Mouse (Mus musculus) bone marrow macrophage, adult 2 months (primary cell): ENCODE data around the gene Tnrc18.

ENCODE experiments used
- CTCF ChIP-seq: IDR thresholded peaks from 2 replicates; pipeline ENCODE4 v1.5.1; 2012; ENCODE audit warnings: low read depth, mild to moderate bottlenecking, low read length, moderate library complexity
- POLR2A ChIP-seq: IDR thresholded peaks from 2 replicates; pipeline ENCODE4 v1.6.1; 2012; ENCODE audit warnings: mild to moderate bottlenecking, low read depth, low read length, borderline replicate concordance

DNA sequence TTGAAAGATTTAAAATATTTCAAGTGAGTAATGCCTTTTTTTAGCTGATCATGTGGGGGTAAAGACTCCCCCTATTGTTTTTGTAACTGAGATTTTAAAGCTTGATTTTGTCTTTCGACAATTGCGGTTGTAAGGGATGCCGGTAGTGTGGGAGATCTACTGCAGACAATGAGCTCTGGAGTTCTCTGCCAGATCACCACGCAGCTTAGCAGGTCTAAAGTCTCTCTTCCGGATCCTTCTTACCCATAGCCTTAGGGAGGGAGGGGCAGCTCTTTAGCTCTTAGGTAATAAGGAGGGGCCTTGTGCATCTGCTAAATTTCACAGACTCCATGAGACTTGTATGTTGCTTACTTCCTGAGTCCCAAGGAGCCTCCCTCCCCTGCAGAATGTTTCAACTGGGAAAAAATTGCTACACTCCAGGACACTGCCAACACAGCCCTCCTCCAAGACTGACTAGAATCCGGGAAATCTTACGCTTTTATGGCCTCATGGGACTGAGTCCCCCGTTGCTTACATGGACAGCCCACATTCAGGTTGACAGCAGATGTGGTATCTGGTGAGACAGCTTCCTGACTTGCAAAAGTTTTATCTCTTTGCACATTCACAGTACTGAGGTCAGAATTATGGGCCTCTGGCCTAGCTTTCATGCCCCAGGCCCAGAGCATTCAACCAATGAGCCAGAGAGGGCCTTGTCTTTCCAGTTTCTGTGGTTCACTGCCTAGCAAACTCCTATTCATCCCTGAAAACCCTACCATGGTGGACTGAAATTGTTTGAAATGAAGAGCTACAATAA, 16.4 kb upstream of the Tnrc18 start:
- TF ChIP-seq CTCF (no peak), POLR2A (no peak)
